Mouse (Mus musculus) ES-E14 (cell line): ENCODE measurements around the gene Usp36. TPM values are rescaled to one million over a fixed set of nuclear protein-coding genes. Genes with fewer than 3 reads are reported as not detected.

Experiments used
- DNase-seq: peaks from one replicate; pipeline ENCODE4 v3.0.0-alpha.2; 2013; ENCODE audit warnings: low read depth, low spot score
- H3K27ac ChIP-seq: 2 replicates; pipeline ENCODE4 v1.5.1; 2012; ENCODE audit warnings: low read depth, mild to moderate bottlenecking, low read length, moderate library complexity, mixed read lengths; ENCODE audit not compliant: poor library complexity, insufficient read depth, severe bottlenecking
- H3K36me3 ChIP-seq: 2 replicates; pipeline ENCODE4 v1.6.1; 2012; ENCODE audit warnings: mild to moderate bottlenecking, low read length, moderate library complexity, mixed read lengths; ENCODE audit not compliant: control insufficient read depth, poor library complexity, insufficient read depth, severe bottlenecking
- H3K4me1 ChIP-seq, 2 experiments: fragments of 150-350 bp in 1 of 2; sonication (generic) in 1 of 2; 2 replicates each; pipeline ENCODE4 v1.6.1; 2012; ENCODE audit warnings: low read length in 2 of 2, mild to moderate bottlenecking in 1 of 2, mixed read lengths in 1 of 2; ENCODE audit not compliant: control insufficient read depth in 2 of 2, insufficient read depth in 2 of 2, poor library complexity in 1 of 2
- H3K4me3 ChIP-seq, 2 experiments: fragments of 150-350 bp in 1 of 2; sonication (generic) in 1 of 2; 2 replicates each; pipeline ENCODE4 v1.5.1; 2012; ENCODE audit warnings: low read length in 2 of 2, low read depth in 1 of 2, mild to moderate bottlenecking in 1 of 2, mixed read lengths in 1 of 2; ENCODE audit not compliant: insufficient read depth in 1 of 2, poor library complexity in 1 of 2, severe bottlenecking in 1 of 2
- H3K9ac ChIP-seq: 2 replicates; pipeline ENCODE4 v1.6.1; 2012; ENCODE audit warnings: low read depth, mild to moderate bottlenecking, low read length, mixed read lengths; ENCODE audit not compliant: poor library complexity, insufficient read depth, severe bottlenecking
- H3K9me3 ChIP-seq: fragments of 150-350 bp; sonication (generic); 2 replicates; pipeline ENCODE4 v1.6.1; 2012; ENCODE audit warnings: low read depth, mild to moderate bottlenecking, low read length; ENCODE audit not compliant: control insufficient read depth, insufficient read depth
- CHD2 ChIP-seq: IDR thresholded peaks from 2 replicates; pipeline ENCODE4 v1.6.1; 2014; ENCODE audit warnings: mild to moderate bottlenecking, low read depth, low read length, inconsistent platforms
- HCFC1 ChIP-seq: IDR thresholded peaks from 2 replicates; pipeline ENCODE4 v1.6.1; 2012; ENCODE audit warnings: low read length, inconsistent platforms, borderline replicate concordance; ENCODE audit not compliant: insufficient read depth
- MAFK ChIP-seq: IDR thresholded peaks from 2 replicates; pipeline ENCODE4 v1.6.1; 2014; ENCODE audit warnings: mild to moderate bottlenecking, low read depth, low read length, inconsistent platforms; ENCODE audit not compliant: insufficient read depth
- ZC3H11A ChIP-seq: IDR thresholded peaks from 2 replicates; pipeline ENCODE4 v1.6.1; 2012; ENCODE audit warnings: low read depth, mild to moderate bottlenecking, inconsistent platforms, low read length, borderline replicate concordance
- ZNF384 ChIP-seq: IDR thresholded peaks from 2 replicates; pipeline ENCODE4 v1.6.1; 2012; ENCODE audit warnings: low read depth, low read length, inconsistent platforms
- in situ Hi-C, 2 experiments: fragments of 600-800 bp; cut with MboI; formaldehyde crosslinking; loops; one replicate each; pipeline ENCODE4 v1.15.1; 2025; ENCODE audit warnings: low sequenced_read_pairs in 2 of 2, inconsistent platforms in 1 of 2; ENCODE audit not compliant: unreplicated experiment in 2 of 2
- total RNA-seq: library from RNA; depleted of rRNA; stranded (reverse); fragments of 300-350 nt; gene quantifications from 2 replicates; pipeline ENCODE4 v1.2.3, GENCODE M21; 2012

The Usp36 gene
- total RNA-seq, 1 experiment: 41.7 TPM

DNA sequence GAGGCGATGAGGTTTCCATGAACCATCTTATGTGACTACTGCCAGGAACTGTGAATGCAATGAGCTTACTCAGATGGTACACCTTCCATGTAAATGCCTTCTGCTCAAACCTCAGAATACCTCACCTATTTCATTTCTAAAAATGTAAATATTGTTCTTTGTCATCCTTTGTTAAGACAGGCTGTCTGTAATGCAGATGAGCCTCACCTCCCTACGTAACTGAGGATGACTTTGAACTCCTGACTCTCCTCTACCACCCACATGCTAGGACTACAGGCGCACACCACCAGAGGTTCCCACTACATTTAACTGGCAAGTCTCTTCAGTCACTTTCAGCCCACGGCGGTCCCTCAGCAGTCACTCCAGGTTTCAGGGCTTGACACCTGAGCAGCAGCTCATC is 67.1 kb downstream of the Usp36 start:
- Histone ChIP-seq H3K9ac (no peak overlapping the region), H3K9me3 (no peaks in the 10 kb centered on the region), H3K4me1 (no peaks in the 10 kb centered on the region), H3K36me3 (no peaks in the 10 kb centered on the region), H3K27ac (no peak overlapping the region), H3K4me3 (no peak overlapping the region)
- in situ Hi-C loops: loop anchor here in 1 of 2 experiments (10.0 kb wide), 1 partner anchor 138 kb away; no protein-coding TSS in a partner anchor
- DNase-seq: no peak
- TF ChIP-seq ZC3H11A: no peak
- no peak for TF ChIP-seq HCFC1
- TF ChIP-seq MAFK: no peak
- TF ChIP-seq ZNF384: no peak
- no peak for TF ChIP-seq CHD2

DNA sequence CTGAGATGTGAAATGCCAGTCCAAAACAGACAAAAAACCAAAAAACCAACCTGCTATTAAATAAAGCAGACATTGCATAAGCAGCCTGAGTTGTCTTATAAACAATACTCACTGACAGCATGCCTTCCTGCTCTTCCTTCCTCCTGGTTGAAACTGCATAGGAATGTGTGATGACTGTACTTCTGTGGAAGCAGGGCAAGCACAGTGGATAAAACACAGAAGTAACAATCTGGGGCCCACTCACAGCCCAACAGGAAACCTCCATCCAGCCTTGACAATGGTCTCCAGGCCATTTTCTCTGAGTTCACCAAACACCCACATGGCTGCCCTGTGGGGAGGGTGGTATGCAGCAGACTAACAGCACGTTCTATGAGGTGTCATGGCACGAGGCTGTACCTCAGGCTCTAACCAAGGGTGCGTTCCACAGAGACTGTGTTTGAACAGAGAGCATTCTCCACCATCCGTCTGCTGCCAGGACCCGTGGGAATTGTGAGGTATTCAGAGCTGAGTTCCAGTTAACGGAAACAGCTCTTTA is 67.6 kb downstream of the Usp36 start:
- Histone ChIP-seq H3K4me3 (no peak overlapping the region), H3K36me3 (no peaks in the 10 kb centered on the region), H3K9ac (no peak overlapping the region), H3K27ac (no peak overlapping the region), H3K4me1 (no peaks in the 10 kb centered on the region), H3K9me3 (no peaks in the 10 kb centered on the region)
- in situ Hi-C loops: loop anchor here in 1 of 2 experiments (10.0 kb wide), 1 partner anchor 138 kb away; no protein-coding TSS in a partner anchor
- no peak for TF ChIP-seq CHD2
- no peak for DNase-seq

DNA sequence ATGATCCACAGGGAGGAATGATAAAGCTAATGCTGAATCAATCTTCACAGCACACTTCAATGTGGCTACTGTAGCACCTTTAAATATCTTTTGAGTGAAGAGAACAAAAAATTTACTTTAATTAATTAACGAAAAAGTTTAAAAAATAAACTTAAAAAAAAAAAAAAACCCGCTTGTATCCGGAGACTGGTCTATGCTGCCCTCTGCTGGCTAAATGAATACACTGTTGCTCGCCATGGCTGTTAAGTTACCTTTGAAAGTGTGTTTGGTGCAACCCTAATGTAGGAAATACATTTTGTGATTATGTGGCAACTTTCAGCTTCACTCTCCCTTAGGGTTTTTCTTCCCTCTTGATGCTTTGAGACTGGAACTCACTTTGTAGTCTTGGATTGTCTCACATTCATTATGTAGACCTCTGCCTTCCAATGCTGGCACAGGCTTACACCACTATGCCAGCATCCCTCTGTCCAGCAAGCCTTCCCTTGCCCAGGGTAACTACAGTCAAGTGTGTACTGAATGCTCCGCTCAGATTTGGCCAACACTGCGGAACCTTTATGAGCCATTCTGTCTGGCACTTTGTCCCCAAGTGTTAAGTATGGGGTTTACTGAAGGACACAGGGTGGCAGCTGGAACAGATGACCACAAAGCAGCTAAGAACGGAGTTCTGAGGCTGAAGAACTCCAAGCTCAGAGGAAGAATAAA is 69.3 kb downstream of the Usp36 start:
- H3K36me3 ChIP-seq: no peaks in the 10 kb centered on the region
- H3K4me3 ChIP-seq: no peak overlapping the region
- peak; percentile 44 for DNase-seq
- no peak overlapping the region for H3K27ac ChIP-seq
- H3K4me1 ChIP-seq: no peaks in the 10 kb centered on the region
- in situ Hi-C loops: loop anchor here in 1 of 2 experiments (10.0 kb wide), 1 partner anchor 136 kb away; no protein-coding TSS in a partner anchor
- H3K9me3 ChIP-seq: no peaks in the 10 kb centered on the region
- H3K9ac ChIP-seq: no peak overlapping the region
- no peak for TF ChIP-seq CHD2
- peak; percentile 99 for TF ChIP-seq ZNF384
- TF ChIP-seq ZC3H11A: peak; percentile 74; the same call in 1 of the 2 replicates

DNA sequence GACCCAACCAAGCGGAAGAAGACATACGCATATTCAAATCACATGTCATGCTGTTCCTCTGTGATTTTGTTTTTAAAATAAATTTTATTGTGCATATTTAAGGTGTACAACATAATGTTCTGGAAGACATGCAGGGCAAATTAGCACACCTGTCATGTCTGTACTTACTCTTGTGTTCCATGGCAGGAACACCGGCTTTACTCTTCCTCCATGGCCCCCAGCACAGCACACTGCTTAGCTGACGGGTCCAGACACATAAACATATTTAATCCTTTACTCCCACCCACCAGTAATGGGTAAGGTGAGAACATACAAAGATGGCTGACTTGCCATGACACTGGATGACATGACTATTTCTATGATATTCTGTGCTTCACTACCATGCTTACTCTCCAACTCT is 71.0 kb downstream of the Usp36 start:
- in situ Hi-C loops: no loop called here
- Histone ChIP-seq H3K9me3 (no peaks in the 10 kb centered on the region), H3K36me3 (no peaks in the 10 kb centered on the region), H3K9ac (no peak overlapping the region), H3K4me1 (no peaks in the 10 kb centered on the region), H3K4me3 (no peak overlapping the region), H3K27ac (no peak overlapping the region)
- TF ChIP-seq MAFK: no peak
- TF ChIP-seq CHD2: no peak
- no peak for TF ChIP-seq ZC3H11A
- TF ChIP-seq HCFC1: no peak
- TF ChIP-seq ZNF384: no peak
- no peak for DNase-seq
